Mouse (Mus musculus) gastrocnemius, adult 2 months (tissue): ENCODE results near the gene Pigv. TPM values are rescaled to one million over a fixed set of nuclear protein-coding genes. Genes with fewer than 3 reads are reported as not detected.
A peak's percentile ranks its signal among the peaks of the same experiment; 100 is the strongest.

Source experiments
- DNase-seq: peaks from one replicate; pipeline ENCODE4 v3.0.0; 2022
- H3K27ac ChIP-seq: fragments of 200-600 bp; 2 replicates; pipeline ENCODE4 v1.8.1; 2022; ENCODE audit warnings: mild to moderate bottlenecking
- H3K4me3 ChIP-seq: fragments of 200-600 bp; 2 replicates; pipeline ENCODE4 v1.8.1; 2022; ENCODE audit warnings: mild to moderate bottlenecking, moderate library complexity
- CTCF ChIP-seq: fragments of 200-600 bp; IDR thresholded peaks from 2 replicates; pipeline ENCODE4 v1.8.1; 2022; ENCODE audit warnings: antibody characterized with exemption, mild to moderate bottlenecking, moderate library complexity
- intact Hi-C: fragments of 180-260 bp; cut with DNase I; formaldehyde crosslinking; loops from one replicate; pipeline ENCODE4 v1.15.1; 2025
- long read RNA-seq, 2 experiments: library from polyadenylated mRNA; stranded (forward); transcript quantifications; one replicate each; pipeline ENCODE4 v2.0.0; 2021
- total RNA-seq, 2 experiments: library from RNA; stranded (reverse); gene quantifications; 2 replicates each; pipeline ENCODE4 v1.2.3; 2021

Gene Pigv
- 10 to 100 TPM; 10.4 to 11.7 TPM for total RNA-seq
- long read RNA-seq, experiment 1, transcript Pigv-201 (4 exons, 3,979 nt), result major isoform, 15 of 27 reads
- long read RNA-seq, experiment 1, partial matches to known transcripts, result 2 of 27 reads
- long read RNA-seq, experiment 1, other reads (novel, unspliced or antisense), result 8 of 27 reads
- long read RNA-seq, experiment 2, transcript Pigv-201 (4 exons, 3,979 nt), result major isoform, 9 of 19 reads
- long read RNA-seq, experiment 2, partial matches to known transcripts, result 0 of 19 reads
- long read RNA-seq, experiment 2, other reads (novel, unspliced or antisense), result 8 of 19 reads

- Histone ChIP-seq H3K27ac (peak within 1 kb of the TSS; percentile 100), H3K4me3 (peak within 1 kb of the TSS; percentile 85)
- peak; percentile 97 for DNase-seq
- intact Hi-C loops, result loop anchor here (1.0 to 2.0 kb wide), 4 partner anchors 35 to 157 kb away; partner anchors contain the start of gene Arid1a
- TF ChIP-seq CTCF, result no peak
Measured at GRCm38 (mm10) chr4:133671881-133672844, at the start of gene Pigv. Gene Pigv (minus strand): TSS chr4:133672647.

DNA sequence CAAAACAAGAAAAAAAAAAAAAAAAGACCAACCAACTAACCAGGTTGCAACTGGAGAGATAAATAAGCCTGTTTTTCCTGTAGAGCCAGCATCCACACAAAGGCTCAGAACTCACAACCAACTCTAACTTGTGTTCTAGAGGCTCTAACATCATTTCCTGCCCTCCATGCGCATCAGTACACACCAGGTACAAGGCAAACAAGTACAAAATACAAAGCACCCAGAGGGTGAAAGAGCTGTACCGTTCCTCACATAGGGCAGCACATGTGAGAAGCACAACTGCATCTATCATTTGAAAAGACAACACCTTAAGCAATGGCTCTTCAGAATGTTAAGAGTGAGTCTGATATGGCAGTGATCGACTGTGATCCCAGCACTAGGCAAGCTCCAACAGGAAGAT, 47.3 kb upstream of the Pigv start:
- TF ChIP-seq CTCF, result no peak
- no peak overlapping the region for H3K27ac ChIP-seq
- no peak for DNase-seq
- no peak overlapping the region for H3K4me3 ChIP-seq
- intact Hi-C loops, result no loop called here

DNA sequence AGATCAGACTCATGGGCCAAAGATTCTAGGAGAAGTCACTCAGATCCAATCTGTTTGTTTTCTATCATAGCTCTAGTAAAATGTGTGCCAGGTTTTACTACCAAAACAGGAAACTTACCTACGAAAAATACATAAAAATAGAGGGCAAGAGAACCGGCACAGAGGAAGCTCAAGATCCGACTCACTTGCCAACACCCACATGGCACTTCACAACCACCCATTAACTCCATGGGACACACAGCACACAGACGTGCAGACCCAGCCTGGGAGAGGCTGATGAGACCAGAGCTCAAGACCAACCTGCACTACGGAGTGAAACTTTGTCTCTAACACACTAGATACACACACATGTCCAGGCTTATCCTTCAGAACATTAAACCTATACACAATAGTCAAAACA, 40.3 kb upstream of the Pigv start:
- intact Hi-C loops, result no loop called here
- TF ChIP-seq CTCF, result no peak
- DNase-seq, result no peak
- H3K27ac ChIP-seq, result no peak overlapping the region
- H3K4me3 ChIP-seq, result no peak overlapping the region

DNA sequence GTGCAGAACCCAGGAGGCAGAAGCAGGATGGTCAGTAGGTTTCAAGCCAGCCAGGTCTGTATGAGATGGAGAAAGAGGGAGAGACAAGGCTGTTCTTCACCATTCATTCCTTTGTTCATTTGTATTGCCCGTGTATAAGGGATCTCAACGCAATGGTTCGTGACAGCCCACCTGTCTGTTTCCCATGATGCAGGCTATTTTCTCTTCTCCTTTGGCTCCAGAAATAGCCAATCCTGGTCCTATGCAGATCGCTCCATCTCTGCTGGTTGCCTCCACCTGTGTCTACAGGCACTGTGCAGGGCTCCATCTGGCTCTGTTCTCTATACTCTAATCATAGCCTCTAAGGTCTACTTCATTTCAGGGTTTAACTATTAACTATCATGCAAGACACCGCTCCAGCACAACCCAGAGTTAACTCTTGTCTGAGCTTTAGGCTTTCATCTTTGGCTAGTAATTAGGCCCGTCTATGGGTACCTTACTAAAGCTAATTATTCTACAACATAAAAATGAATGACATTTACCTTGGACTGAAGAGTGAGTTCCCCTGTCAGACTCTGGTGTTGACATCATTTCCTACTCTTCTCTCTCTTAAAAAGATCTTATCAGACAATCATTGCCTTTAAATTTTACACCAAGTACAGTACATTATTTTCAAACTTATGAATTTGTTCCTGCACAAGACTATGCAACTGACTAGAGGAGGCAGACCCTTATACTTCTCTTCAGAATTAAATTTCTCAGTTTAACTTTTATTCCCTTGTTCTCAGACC, 39.0 kb upstream of the Pigv start:
- TF ChIP-seq CTCF, result no peak
- no peak for DNase-seq
- H3K4me3 ChIP-seq, result no peak overlapping the region
- no peak overlapping the region for H3K27ac ChIP-seq
- intact Hi-C loops, result loop anchor here (2.0 kb wide), 1 partner anchor 17 kb away; no protein-coding TSS in a partner anchor

GRCm38 (mm10) chr4:133709395-133709794, 36.9 kb upstream of the Pigv start:
- intact Hi-C loops, result loop anchor here (5.0 kb wide), 1 partner anchor 43 kb away; no protein-coding TSS in a partner anchor
- no peak for TF ChIP-seq CTCF
- no peak for DNase-seq
- Histone ChIP-seq H3K27ac (no peak overlapping the region), H3K4me3 (no peak overlapping the region)

- intact Hi-C loops, result loop anchor here (2.0 to 5.0 kb wide), 2 partner anchors 35 to 45 kb away; partner anchors contain the start of gene Pigv
- Histone ChIP-seq H3K27ac (peak overlapping the region; percentile 83), H3K4me3 (peak overlapping the region; percentile 44)
- no peak for TF ChIP-seq CTCF
- DNase-seq, result no peak
Measured at GRCm38 (mm10) chr4:133707464-133707863, 35.0 kb upstream of the Pigv start.

DNA sequence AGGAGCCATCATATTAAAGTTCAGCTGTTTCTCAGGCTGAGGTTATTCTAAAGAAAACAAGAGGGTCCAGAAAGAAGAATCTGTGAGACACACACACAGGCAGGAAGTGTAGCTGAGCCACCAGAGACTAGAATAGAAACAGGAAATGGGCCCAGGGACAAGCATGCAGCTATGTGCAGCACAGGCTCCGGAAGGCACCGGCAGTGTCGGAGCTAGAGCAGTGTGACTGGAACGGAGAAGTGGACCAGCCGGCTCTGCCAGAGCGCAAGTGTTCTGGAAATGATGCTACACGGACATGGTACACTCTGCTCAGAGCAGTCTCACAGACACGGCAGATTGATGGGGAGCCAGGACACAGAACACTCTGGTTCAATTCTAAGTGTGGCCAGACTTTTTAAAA, 34.5 kb upstream of the Pigv start:
- Histone ChIP-seq H3K27ac (peak overlapping the region; percentile 83), H3K4me3 (peak overlapping the region; percentile 47)
- intact Hi-C loops, result loop anchor here (2.0 to 5.0 kb wide), 2 partner anchors 34 to 45 kb away; partner anchors contain the start of gene Pigv
- DNase-seq, result peak; percentile 83
- no peak for TF ChIP-seq CTCF

DNA sequence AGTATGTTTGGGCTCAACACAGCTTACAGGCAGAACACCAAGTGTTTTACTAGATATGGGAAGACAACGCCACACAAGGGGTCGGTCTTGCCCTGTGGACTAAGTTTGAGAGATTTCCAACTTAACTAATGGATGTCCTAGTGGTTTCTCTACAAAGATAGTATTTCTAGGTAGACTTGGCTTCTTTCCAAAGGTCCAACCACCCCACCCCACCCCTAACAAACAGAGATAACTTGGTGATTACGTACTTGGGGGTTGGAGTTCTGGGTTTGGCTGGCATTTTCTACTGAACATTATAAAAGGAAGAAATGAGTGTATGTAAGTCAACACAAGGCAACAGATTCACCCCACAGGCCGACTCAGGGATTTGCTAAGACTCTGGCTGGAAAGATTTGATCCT, 32.6 kb upstream of the Pigv start:
- no peak for TF ChIP-seq CTCF
- Histone ChIP-seq H3K27ac (peak overlapping the region; percentile 83), H3K4me3 (no peak overlapping the region)
- DNase-seq, result no peak
- intact Hi-C loops, result loop anchor here (5.0 kb wide), 1 partner anchor 47 kb away; no protein-coding TSS in a partner anchor

- Histone ChIP-seq H3K27ac (peak overlapping the region; percentile 86), H3K4me3 (peak overlapping the region; percentile 28)
- no peak for TF ChIP-seq CTCF
- peak; percentile 87 for DNase-seq
- intact Hi-C loops, result no loop called here
Measured at GRCm38 (mm10) chr4:133700905-133701368, 28.5 kb upstream of the Pigv start.

- no peak for TF ChIP-seq CTCF
- no peak for DNase-seq
- intact Hi-C loops, result no loop called here
- Histone ChIP-seq H3K4me3 (no peak overlapping the region), H3K27ac (no peak overlapping the region)
Measured at GRCm38 (mm10) chr4:133695363-133695762, 22.9 kb upstream of the Pigv start.

- intact Hi-C loops, result no loop called here
- H3K27ac ChIP-seq, result peak overlapping the region; percentile 46; the same call in 1 of the 2 replicates
- TF ChIP-seq CTCF, result no peak
- no peak for DNase-seq
- H3K4me3 ChIP-seq, result no peak overlapping the region
Measured at GRCm38 (mm10) chr4:133690252-133690651, 17.8 kb upstream of the Pigv start.
